Mouse (Mus musculus): Measurements from ENCODE around the gene Rps10.

- no peak for TF ChIP-seq CHD1 (IDR thresholded peaks at IDR 0.05; ENCODE audit: low read depth, low read length)
- TF ChIP-seq CTCF (conservative IDR thresholded peaks at IDR 0.05 in 1 of 2, IDR thresholded peaks at IDR 0.05 in 1 of 2; ENCODE audit: low read depth in 2 of 2, low read length in 2 of 2), result no peak
- TF ChIP-seq POLR2AphosphoS2 (IDR thresholded peaks at IDR 0.05; ENCODE audit: low read depth, low read length), result no peak
- TF ChIP-seq NELFE (IDR thresholded peaks at IDR 0.05; ENCODE audit: low read depth, low read length), result no peak
These were observed 37.5 kb upstream of the Rps10 start for GRCm38 (mm10) chr17:27673945-27674344.
